Mouse (Mus musculus): ENCODE results near the gene Cldn10. TPM values are rescaled to one million over a fixed set of nuclear protein-coding genes. Genes with fewer than 3 reads are reported as not detected.

Gene Cldn10
- polyA plus RNA-seq, 1 experiment from 2014 or later: 8.4 TPM

GRCm38 (mm10) chr14:118823313-118823712 lies 35.6 kb downstream of the Cldn10 start:
- WGBS: 63% methylated on average over 6 of the region's 6 CpGs
- H3K4me1 ChIP-seq (replicated peaks; ENCODE audit: control insufficient read depth, insufficient read depth): peaks cover 5% of the 10 kb centered on the region; the same call in 1 of the 2 replicates
- H3K9ac ChIP-seq (ENCODE audit: low read length): no peak overlapping the region
- H3K36me3 ChIP-seq (ENCODE audit: control insufficient read depth, insufficient read depth, low read length): no peaks in the 10 kb centered on the region
- no peak overlapping the region for H3K4me3 ChIP-seq (ENCODE audit: low read depth, low read length)
- H3K27me3 ChIP-seq (ENCODE audit: control insufficient read depth, insufficient read depth, low read length): no peaks in the 10 kb centered on the region
- no peak for DNase-seq (ENCODE audit: low spot score)
- ATAC-seq (ENCODE audit: low FRiP score, low TSS enrichment): peak; percentile 68
- H3K9me3 ChIP-seq (ENCODE audit: control insufficient read depth, low read length): no peaks in the 10 kb centered on the region
- H3K27ac ChIP-seq (replicated peaks): no peak overlapping the region
- H3K4me2 ChIP-seq (replicated peaks; ENCODE audit: low read depth): no peak overlapping the region
- TF ChIP-seq EP300 (optimal IDR thresholded peaks at IDR 0.05) (no peak), CTCF (IDR thresholded peaks at IDR 0.05; ENCODE audit: low read depth) (no peak)

- Histone ChIP-seq H3K27me3 (ENCODE audit: control insufficient read depth, insufficient read depth, low read length) (no peaks in the 10 kb centered on the region), H3K4me3 (ENCODE audit: low read depth, low read length) (no peak overlapping the region), H3K27ac (replicated peaks) (no peak overlapping the region), H3K36me3 (ENCODE audit: control insufficient read depth, insufficient read depth, low read length) (no peaks in the 10 kb centered on the region), H3K4me2 (replicated peaks; ENCODE audit: low read depth) (no peak overlapping the region), H3K9ac (ENCODE audit: low read length) (no peak overlapping the region), H3K9me3 (ENCODE audit: control insufficient read depth, low read length) (no peaks in the 10 kb centered on the region), H3K4me1 (replicated peaks; ENCODE audit: control insufficient read depth, insufficient read depth) (peaks cover 2% of the 10 kb centered on the region; the same call in 1 of the 2 replicates)
- WGBS: 53% methylated on average over 8 of the region's 8 CpGs
- DNase-seq (ENCODE audit: low spot score) (no peak), ATAC-seq (ENCODE audit: low FRiP score, low TSS enrichment) (peak; percentile 68; the same call in 1 of the 2 replicates)
- TF ChIP-seq EP300 (optimal IDR thresholded peaks at IDR 0.05): no peak
- no peak for TF ChIP-seq CTCF (IDR thresholded peaks at IDR 0.05; ENCODE audit: low read depth)
Observed at GRCm38 (mm10) chr14:118826346-118826745, 38.6 kb downstream of the Cldn10 start.

- peaks cover 2% of the 10 kb centered on the region; the same call in 1 of the 2 replicates for H3K4me1 ChIP-seq (replicated peaks; ENCODE audit: control insufficient read depth, insufficient read depth)
- no peak overlapping the region for H3K4me2 ChIP-seq (replicated peaks; ENCODE audit: low read depth)
- peak; percentile 71 for DNase-seq (ENCODE audit: low spot score)
- ATAC-seq (ENCODE audit: low FRiP score, low TSS enrichment): peak; percentile 37; the same call in 1 of the 2 replicates
- H3K36me3 ChIP-seq (ENCODE audit: control insufficient read depth, insufficient read depth, low read length): no peaks in the 10 kb centered on the region
- H3K9me3 ChIP-seq (ENCODE audit: control insufficient read depth, low read length): no peaks in the 10 kb centered on the region
- TF ChIP-seq EP300 (optimal IDR thresholded peaks at IDR 0.05): no peak
- WGBS: 21% methylated on average over 7 of the region's 7 CpGs
- H3K27me3 ChIP-seq (ENCODE audit: control insufficient read depth, insufficient read depth, low read length): no peaks in the 10 kb centered on the region
- H3K4me3 ChIP-seq (ENCODE audit: low read depth, low read length): no peak overlapping the region
- 0 out of 2 replicates have a peak overlapping the region, but pooled peaks have one; percentile 18 for H3K27ac ChIP-seq (replicated peaks)
- H3K9ac ChIP-seq (ENCODE audit: low read length): no peak overlapping the region
Observed at GRCm38 (mm10) chr14:118827283-118827904, 39.7 kb downstream of the Cldn10 start.

GRCm38 (mm10) chr14:118829331-118830095 lies 41.8 kb downstream of the Cldn10 start:
- ATAC-seq (ENCODE audit: low FRiP score, low TSS enrichment) (no peak), DNase-seq (ENCODE audit: low spot score) (no peak)
- no peaks in the 10 kb centered on the region for H3K36me3 ChIP-seq (ENCODE audit: control insufficient read depth, insufficient read depth, low read length)
- 91% methylated on average over 11 of the region's 11 CpGs for WGBS
- H3K27ac ChIP-seq (replicated peaks): no peak overlapping the region
- peaks cover 2% of the 10 kb centered on the region; the same call in 1 of the 2 replicates for H3K4me1 ChIP-seq (replicated peaks; ENCODE audit: control insufficient read depth, insufficient read depth)
- H3K27me3 ChIP-seq (ENCODE audit: control insufficient read depth, insufficient read depth, low read length): no peaks in the 10 kb centered on the region
- H3K9ac ChIP-seq (ENCODE audit: low read length): no peak overlapping the region
- no peak overlapping the region for H3K4me3 ChIP-seq (ENCODE audit: low read depth, low read length)
- H3K4me2 ChIP-seq (replicated peaks; ENCODE audit: low read depth): no peak overlapping the region
- H3K9me3 ChIP-seq (ENCODE audit: control insufficient read depth, low read length): no peaks in the 10 kb centered on the region
- TF ChIP-seq EP300 (optimal IDR thresholded peaks at IDR 0.05) (no peak), CTCF (IDR thresholded peaks at IDR 0.05; ENCODE audit: low read depth) (no peak)

GRCm38 (mm10) chr14:118831597-118831996 lies 43.9 kb downstream of the Cldn10 start:
- no peak overlapping the region for H3K27ac ChIP-seq (replicated peaks)
- no peak overlapping the region for H3K9ac ChIP-seq (ENCODE audit: low read length)
- no peak for TF ChIP-seq CTCF (IDR thresholded peaks at IDR 0.05; ENCODE audit: low read depth)
- no peaks in the 10 kb centered on the region for H3K36me3 ChIP-seq (ENCODE audit: control insufficient read depth, insufficient read depth, low read length)
- H3K4me2 ChIP-seq (replicated peaks; ENCODE audit: low read depth): no peak overlapping the region
- no peaks in the 10 kb centered on the region for H3K27me3 ChIP-seq (ENCODE audit: control insufficient read depth, insufficient read depth, low read length)
- ATAC-seq (ENCODE audit: low FRiP score, low TSS enrichment) (no peak), DNase-seq (ENCODE audit: low spot score) (no peak)
- H3K4me1 ChIP-seq (replicated peaks; ENCODE audit: control insufficient read depth, insufficient read depth): peaks cover 2% of the 10 kb centered on the region; the same call in 1 of the 2 replicates
- H3K9me3 ChIP-seq (ENCODE audit: control insufficient read depth, low read length): no peaks in the 10 kb centered on the region
- H3K4me3 ChIP-seq (ENCODE audit: low read depth, low read length): no peak overlapping the region
- 51% methylated on average over 4 of the region's 4 CpGs for WGBS

- DNase-seq (ENCODE audit: low spot score): no peak
- ATAC-seq (ENCODE audit: low FRiP score, low TSS enrichment): no peak
- Histone ChIP-seq H3K9me3 (ENCODE audit: control insufficient read depth, low read length) (no peaks in the 10 kb centered on the region), H3K9ac (ENCODE audit: low read length) (no peak overlapping the region), H3K27ac (replicated peaks) (no peak overlapping the region), H3K4me2 (replicated peaks; ENCODE audit: low read depth) (no peak overlapping the region), H3K27me3 (ENCODE audit: control insufficient read depth, insufficient read depth, low read length) (no peaks in the 10 kb centered on the region), H3K36me3 (ENCODE audit: control insufficient read depth, insufficient read depth, low read length) (no peaks in the 10 kb centered on the region), H3K4me1 (replicated peaks; ENCODE audit: control insufficient read depth, insufficient read depth) (no peaks in the 10 kb centered on the region), H3K4me3 (ENCODE audit: low read depth, low read length) (no peak overlapping the region)
- no peak for TF ChIP-seq EP300 (optimal IDR thresholded peaks at IDR 0.05)
- no peak for TF ChIP-seq CTCF (IDR thresholded peaks at IDR 0.05; ENCODE audit: low read depth)
- WGBS: 90% methylated on average over 6 of the region's 6 CpGs
Observed at GRCm38 (mm10) chr14:118833241-118833640, 45.5 kb downstream of the Cldn10 start.

Data from stomach, postnatal 0 days (tissue).